Mouse (Mus musculus): ENCODE results near the gene Efnb1.
"Not testable (repeated sequence)": the region's sequence is repeated elsewhere in the genome, so short reads cannot be mapped to it uniquely, and the experiment has no call there.

Efnb1 gene

DNA sequence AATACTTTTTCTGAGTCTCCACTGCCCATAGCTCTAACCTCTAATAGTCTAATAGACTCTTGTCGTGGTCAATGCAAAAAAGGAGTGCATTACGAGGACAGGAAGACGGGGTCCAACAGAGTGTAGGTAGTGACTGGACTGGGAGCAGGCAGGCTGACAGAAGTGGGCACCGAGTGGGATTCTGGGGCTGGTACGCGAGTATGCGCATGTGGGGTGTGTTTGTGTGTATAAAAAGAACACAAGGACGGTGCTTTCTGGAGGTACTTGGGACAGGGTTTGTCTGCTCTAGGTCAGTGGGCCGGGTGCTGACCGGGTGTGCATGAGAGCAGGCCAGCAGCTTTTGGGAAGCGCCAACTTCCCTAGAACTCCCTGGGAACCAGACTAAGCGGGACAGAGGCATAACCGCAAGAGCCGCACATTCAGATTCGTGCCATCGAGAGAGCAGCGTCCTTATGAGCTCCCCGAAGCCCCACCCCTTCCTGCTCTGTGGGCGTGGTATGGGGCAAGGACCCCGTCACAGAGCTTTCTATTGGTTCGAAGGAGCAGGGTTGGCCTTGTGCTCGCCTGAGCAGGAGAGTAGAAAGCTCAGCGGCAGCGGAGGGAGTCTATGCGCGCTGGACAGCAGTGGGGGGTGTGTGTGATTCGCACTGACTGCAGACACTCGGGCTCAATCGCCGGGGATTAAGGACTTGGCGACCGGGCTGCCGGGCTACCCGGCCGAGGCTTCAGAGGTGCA is at the start of gene Efnb1:
Gene Efnb1, plus strand, starts transcription at position 608 of the 736 bp plus-strand sequence.
- DNase-seq (ENCODE audit: low read depth, low spot score) = peak; percentile 89

DNA sequence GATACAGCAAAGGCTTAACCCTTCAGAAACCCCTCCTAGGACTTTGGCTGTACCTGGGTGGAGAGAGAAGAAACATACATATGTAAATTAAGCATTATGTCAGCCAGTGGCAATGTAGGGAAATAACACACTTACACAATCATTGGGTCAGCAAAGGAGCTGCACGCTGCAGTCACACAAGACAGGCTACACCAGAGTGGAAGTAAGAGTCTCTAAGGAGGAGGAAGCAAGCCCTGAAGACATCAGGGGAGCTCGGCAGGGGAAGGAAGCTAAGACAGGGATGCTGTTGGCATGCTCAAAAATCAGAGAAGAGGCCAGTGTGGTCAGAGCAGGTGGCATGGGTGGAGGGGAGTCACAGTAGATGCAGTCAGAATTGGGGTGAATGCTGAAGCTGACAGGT is 43.2 kb upstream of the Efnb1 start:
- no peak for DNase-seq (ENCODE audit: low read depth, low spot score)

DNA sequence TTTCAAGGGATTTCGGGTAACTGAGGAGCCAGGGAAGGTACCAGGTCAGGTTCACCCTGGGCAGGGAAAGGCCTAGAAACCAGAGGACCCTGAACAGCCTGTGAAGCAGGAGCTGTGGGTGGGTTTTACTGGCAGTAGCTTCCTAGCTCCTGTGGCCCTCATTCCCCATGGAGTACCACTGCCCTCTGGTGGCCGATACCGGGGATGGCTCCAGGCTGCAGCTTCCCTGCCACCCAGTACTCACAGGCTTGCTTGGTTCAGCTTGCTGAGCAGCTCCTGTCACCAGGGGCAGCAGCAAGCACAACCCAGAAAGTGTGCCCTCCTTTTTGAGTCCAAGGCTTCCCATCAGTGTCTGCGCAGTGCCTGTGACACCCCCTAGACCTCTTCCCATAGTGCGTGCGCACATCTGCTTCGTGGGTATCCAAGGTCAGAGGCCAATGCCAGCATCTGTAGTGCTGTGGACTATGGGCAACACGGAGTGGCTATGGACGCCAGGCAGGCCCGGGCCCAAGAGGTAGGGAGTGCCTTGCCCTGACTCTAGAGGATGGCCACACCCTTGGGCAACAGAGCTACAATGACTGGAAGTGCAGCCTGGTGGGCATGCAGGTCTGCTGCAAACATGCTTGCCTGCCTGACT is 24.7 kb upstream of the Efnb1 start:
- DNase-seq (ENCODE audit: low read depth, low spot score) = not testable (repeated sequence)

DNA sequence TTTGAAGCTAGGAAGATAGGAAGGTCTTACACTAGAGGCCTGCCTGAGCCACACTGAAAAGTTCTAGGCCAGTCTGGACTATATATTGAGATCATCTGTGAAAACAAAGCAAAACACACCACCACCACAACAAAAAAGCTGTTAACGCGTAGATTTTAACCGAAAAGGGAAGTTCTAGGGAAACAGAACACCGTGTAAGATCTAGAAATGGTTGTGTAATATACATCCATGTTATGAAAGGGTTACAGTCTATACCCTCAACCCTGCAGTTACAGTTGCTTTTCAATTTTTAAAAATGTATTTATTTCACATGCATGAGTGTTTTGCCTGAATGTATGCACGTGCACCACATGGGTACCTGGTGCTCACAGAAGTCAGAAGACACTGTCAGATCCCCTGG is 16.4 kb upstream of the Efnb1 start:
- no peak for DNase-seq (ENCODE audit: low read depth, low spot score)

DNA sequence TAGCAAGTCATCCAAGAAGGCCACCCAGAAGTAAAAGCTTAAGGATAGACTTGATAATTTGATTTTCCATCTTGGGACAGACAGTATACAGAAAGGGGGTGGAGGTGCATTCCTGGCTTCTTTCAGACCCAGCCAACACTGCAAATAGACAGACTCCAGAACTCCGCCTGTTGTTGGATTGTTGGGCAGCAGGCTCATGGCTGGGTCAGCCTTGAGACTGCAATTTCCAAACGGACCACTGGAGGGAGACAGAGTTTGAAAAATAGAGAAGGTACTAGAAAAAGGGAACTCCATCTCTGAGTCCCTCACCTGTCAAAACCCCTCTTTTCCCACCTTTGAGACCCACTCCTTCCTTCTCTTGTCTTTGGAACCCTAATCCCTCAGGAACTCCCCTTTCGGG is 5.9 kb upstream of the Efnb1 start:
- DNase-seq (ENCODE audit: low read depth, low spot score) = no peak

DNA sequence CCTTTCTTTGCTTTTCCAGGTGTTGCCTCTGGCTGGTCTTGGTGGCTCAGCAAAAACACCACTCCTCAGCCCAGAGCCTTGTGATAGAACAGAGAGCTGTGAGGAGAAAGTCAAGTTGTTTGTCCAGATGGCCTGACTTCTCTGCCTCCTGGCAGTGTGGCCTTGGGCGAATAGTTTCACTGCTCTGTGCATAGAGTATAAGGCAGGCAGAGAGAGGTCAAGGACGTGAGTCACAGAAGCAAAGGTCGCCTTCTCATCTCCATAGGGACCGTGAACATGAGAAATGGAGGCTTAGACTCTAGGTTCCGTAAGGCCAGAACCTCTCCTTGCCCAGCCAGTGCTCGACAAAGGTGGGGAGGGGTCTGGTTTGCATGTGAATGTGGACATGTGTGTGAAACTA is 3.4 kb upstream of the Efnb1 start:
- no peak for DNase-seq (ENCODE audit: low read depth, low spot score)

DNA sequence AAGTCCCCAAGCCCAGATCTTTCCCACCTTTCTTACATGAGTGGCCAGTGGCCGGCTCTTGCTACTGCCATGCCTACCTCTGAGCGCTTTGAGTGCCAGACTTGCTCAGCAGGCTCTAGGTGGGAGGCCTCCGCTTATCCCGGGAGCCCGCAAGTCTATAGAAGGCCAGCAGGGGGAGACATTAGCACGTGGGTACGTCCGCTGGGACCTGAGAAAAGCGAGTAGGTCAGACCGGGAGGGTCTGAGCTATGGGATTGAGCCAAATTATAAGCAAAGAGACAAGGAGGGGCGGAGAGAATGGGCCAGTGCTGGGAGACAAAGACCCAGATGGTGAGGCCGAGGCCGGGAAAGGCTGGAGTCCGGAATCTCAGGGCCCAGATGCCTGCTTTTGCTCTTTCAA is 1.0 kb upstream of the Efnb1 start:
- DNase-seq (ENCODE audit: low read depth, low spot score) = peak; percentile 62

DNA sequence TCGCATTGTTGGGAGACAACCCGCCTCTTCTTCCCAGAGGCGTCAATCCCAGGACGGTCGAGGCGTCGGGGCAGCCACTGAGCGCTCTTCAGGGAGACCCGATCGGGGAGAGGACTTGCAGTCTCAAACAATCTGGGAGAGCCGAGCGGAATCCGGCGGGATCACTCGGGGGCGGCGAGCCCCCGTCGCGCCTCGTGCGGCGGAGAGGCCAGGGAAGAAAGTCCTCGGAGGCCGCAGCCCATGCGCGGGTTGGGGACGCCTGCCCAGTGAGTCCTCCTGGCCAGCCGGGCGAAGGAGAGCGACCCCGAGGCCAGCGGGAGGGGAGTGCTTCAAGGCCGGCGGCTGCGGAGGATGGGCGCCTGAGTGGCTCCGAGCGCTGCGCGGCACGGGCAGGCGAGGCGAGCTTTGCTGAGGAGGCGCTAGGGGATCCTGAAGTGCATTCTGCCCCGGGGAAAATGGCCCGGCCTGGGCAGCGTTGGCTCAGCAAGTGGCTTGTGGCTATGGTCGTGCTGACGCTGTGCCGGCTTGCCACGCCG is 569 bp downstream of the Efnb1 start:
- DNase-seq (ENCODE audit: low read depth, low spot score) = no peak

DNA sequence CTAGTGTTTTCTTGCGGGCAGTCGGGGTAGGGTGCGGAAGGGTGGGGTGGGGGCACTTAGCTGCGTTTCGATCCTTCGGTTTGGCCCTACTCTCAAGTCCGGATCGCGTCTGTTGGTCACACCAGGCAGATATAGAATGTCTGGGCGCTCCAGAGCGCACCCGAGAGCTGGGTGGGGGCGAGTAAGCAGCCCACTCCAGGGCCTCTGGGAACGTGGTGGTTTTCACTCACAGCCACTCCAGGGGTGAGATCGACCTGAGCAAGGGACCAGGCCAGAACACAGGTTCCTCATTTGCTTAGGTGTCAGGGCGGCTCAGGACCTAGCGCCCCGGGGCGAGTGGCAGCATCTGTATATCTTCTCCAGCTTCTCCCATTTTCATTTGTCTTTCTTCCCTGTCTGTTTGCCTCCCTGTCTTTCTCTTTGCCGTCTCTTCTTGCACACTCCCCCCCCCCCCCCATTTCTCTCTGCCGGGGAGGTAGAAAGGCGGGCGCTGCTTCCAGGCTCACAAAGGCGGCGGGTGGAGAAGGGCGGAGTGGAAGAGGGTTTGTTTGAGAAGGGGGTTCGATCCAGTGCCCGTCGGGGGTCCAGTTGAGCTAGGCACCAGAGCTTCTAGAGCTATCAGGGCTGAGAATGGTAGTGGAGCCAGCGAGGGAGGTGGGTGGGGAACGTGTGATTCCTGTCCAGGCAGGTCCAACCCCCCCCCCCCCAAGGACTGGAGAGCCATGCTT is 1.4 kb downstream of the Efnb1 start:
- DNase-seq (ENCODE audit: low read depth, low spot score) = no peak

DNA sequence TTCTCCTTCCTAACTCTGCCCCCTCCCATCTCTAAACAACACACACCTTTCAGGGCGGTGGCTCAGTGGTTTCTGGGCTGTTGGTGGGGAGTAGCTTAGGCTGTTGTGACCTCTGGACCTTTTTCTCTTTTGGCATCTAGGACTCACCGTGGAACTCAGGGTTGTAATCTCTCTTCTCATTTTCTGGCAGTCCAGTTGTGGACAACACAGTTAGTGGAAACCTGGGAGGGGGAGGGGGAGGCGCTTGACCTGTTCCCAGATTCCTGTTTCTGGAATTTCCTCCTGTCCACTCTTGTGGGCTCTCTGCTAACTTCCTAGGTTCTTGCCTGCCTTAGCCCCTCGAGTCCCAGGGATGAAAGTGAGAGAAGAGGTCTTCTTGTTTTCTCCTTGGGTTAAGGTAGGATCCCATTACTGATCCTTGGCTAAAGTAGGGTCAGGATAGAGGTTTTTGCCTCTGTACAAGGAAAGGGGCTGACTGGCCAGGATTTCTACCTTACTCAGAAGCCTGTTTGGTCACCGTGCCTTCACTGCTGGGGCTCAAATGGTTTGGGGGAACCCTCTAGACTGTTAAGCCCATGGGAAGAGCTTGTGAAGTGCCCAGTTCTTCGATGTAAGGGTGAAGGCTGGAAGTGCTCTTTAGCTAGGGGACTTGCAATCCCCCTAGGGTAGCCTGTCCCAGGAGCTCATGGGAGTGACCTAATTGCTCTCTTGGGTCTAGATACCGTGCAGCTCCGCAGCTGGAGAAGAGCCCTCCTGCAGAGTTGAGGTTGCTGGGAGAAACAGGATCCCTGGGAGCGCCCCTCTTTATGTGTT is 2.2 kb downstream of the Efnb1 start:
- no peak for DNase-seq (ENCODE audit: low read depth, low spot score)

DNA sequence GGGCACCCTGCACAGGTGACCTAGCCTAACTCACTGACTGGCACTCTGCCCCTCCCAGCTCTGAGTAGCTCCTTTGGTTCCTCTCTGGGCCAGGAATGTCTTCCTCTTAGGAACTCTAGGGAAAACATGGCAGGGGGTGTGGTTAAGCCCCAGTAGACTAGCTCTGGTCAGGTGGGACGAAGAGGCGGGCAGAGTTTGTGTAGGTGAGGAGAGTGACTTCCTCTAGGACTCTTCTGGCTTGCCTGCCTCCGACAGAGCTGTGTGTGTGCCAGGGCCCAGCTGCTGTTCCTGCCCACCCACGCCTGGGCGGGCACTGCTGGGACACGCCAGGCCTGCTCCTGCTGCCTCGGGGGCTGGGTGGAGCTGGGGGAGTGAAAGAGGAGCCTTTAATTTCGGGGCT is 5.1 kb downstream of the Efnb1 start:
- DNase-seq (ENCODE audit: low read depth, low spot score) = no peak

DNA sequence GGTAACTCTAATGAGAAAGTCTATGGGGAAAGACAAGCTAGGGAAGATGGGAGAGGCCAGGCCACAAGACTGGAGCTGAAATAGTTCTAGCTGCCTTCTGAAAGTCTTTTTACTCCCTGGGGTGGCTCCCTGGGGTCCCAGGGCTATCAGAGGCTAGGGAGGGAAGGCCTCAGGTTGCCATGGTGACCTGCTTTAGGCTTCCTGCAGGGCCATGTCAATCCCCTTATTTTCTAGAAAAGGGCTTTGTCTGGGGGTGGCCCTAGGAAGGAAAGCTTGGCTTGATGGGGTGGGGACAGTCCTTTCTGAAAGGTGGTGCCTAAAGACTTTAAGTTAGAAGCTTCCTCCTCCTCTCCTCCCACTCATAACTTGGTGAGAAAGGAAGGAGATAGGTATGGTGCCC is 6.0 kb downstream of the Efnb1 start:
- DNase-seq (ENCODE audit: low read depth, low spot score) = no peak

DNA sequence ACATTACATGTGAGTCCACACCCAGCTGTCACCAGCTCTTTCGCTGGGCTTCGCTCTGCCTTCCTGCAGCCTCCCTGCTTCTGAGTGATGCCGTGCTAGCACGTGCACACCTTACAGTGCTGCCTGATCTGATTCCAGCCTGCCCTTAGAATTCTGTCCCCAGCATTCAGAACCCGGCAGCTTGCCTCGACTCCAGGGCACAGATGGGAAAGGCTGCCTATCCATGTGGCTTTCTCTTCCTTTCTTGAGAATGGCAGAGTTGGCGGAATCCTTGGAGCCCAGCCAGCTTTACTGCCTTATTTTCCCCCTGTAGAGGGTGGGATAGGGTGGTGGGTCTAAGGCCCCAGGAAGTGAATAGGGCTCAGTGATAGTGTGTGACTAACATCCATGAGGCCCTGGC is 9.6 kb downstream of the Efnb1 start:
- DNase-seq (ENCODE audit: low read depth, low spot score) = no peak

DNA sequence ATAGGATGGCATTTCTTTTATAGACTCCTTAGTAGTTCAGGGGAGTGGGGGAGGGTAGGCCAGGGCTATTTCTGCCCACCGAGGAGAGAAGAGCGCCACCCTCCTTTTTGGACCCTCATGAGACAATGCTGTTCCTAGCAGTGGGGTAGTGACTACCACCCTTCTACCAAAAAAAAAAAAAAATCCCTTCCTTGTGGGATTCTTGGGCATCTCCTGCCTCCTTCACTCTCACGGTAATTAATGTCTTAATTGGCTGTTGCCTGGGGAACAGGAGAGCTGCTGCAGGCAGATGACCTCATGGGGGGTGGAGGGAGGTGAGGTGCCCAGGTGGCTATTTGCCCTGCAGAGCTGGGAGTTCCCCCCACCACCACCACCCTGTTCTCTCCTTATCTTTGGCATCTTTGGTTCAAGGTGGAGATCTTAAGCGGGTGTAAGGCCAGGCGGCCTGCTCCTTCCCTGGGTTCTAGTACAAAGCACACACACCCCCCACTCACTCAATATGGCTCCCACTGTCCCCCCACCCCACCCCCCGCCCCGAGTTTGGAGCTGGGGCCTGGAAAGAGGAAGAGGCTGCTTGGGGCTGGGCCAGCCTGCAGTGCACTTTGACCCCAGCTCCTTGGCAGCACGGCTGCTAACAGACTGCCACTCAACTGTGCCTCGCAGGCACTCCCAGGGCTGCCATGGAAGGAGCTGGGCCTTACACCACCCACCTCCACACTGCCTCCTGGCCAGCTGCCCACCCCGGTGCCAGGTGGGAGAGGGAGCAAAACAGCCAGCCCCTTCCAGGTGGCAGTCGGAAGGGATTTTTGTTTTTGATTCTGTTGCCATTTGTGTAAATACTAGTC is 12.4 kb downstream of the Efnb1 start:
- DNase-seq (ENCODE audit: low read depth, low spot score) = no peak

DNA sequence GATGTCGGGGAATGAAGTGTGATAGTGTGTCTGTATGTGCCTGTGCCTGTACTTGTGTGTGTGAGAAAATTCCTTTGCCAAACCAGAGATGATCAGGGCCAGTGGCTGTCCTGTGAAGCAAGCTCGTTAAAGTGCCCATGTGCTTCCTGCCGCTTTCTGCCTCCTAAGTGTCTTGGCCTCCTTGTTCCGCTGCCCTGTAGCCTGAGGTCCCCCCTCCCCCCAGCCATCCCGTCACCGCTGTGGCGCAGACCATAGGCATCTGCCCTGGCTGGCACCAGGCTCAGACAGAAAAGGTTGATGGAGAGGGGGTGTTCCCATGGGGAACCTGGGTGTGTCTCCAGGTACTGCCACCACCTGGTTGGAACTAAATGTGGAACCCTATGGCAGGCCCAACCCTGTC is 13.1 kb downstream of the Efnb1 start:
- DNase-seq (ENCODE audit: low read depth, low spot score) = no peak

DNA sequence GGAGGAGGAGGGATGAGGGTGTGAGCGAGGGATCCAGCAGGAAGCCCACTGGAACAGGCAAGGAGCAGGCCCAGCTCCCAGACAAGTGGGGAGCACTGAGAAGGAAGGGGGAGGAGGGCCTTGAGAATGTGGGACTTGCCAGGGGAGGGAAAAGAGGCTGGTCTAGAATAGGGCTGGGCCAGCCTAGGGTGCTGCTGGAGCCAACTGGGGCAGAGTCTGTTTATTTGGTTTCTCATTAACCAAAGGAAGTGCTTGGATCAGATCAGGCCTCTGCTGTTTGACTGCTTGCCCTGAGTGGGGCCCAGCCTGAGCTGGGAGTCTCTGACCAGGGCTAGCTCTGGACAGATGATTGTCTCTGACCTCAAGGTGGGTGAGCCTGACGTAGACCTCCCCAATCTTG is 14.0 kb downstream of the Efnb1 start:
- no peak for DNase-seq (ENCODE audit: low read depth, low spot score)

DNA sequence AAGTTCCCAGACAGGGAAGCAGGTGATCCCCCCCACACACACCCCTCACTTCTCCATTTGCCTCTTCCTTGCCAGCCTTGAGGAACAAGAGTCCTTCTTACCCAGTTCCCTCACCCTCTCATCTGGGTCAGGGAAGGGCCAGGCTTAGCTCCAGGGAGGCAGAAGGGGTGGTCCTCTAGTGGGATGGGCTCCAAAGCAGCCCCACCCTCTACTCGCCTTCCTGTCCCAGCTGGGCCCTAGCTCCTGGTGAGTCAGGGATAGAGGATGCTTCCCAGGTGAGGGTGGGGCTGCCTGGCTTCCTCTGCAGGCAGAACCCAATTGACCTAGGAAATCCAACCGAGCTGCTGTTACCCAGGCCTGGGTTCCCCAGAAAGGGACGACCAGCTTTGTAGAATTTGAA is 14.8 kb downstream of the Efnb1 start:
- no peak for DNase-seq (ENCODE audit: low read depth, low spot score)

DNA sequence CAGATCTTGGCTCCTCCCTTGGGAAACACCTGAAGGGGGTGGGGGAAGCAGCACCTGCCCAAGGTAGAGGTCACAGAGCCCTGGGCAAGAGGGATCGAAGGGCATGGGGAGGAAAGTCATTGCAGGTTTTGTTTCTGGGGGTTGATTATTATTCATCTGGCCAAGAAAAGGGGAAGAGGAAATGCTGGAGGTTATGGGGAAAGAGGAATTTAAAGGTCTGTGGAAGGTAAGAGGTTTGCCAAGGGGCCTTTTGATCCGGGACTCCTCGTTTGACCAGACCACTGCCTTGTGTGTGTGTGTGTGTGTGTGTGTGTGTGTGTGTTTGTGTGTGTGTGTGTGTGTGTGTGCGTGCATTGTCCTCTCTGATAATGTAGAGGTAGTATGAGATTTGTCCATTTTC is 15.5 kb downstream of the Efnb1 start:
- no peak for DNase-seq (ENCODE audit: low read depth, low spot score)

DNA sequence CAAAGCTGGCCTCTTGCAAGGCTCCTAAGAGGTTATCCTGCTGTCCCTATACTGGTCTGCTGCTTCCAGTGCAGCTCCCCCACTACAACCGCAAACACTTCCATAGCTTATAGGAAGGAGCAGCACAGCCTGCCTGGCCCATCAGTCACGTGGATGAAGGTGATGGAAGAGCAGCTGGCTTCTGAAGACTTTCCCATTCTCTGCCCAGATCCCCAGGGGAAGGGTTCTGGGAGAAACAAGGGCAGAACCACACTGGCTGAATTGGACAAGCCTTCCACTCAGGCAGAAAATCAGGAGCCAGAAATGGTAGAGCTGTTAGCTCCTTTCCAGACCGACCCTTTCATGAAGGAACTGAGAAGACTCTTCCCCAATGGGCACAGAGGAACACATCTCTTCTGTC is 16.2 kb downstream of the Efnb1 start:
- no peak for DNase-seq (ENCODE audit: low read depth, low spot score)

DNA sequence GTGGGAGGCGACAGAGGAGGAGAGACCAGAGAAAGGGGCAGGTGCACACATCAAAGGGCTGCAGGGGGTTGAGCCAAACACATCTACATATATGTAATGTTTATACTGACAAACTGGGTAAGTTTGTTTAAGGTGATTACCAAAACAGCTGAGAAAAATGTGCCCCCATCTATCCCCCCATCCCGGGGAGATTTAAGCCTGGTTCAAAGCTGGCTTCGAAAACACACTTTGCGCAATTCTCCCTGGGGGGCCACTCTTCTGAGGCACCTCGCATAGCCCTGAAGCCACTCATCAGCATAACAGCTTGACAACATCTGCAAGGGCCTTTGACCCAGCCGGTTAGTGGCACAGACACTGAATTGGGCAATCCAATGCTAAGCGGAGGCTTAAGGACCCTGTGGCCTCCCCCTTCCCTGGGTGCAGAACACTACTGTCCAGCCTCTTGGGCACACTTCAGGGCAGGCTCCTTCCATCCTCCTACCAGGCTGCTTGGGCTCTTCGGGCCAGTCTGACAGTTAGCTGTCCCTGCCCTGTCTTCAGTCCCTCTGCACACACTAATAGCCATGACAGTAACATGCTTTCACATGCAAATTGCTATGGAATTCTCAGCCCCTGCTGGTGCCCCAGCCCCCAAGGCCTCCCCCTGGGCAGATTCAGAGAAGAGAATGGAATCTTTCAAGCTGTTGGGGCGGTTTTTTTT is 16.8 kb downstream of the Efnb1 start:
- no peak for DNase-seq (ENCODE audit: low read depth, low spot score)

Measured in brain, embryonic 18.5 days (tissue).